13 mouse cellular contexts compared by ENCODE assay signal in genomic region chr10:95074959-95075590, GRCm38 (mm10).
DNase-seq lines count a peak whose midpoint lies in the region; ATAC-seq lines count a peak whose summit lies in the region.
"Had no signal": no experiment of that assay in that cellular context is flagged by ENCODE, and none has a peak within 500 bp of the region (broad histone marks: within the 10 kb centered on the region; RNA-seq: fewer than 3 reads in every experiment).

No protein-coding gene starts in this region.

- H3K9me3 ChIP-seq in hindbrain, embryonic 13.5 days, result no peaks in the 10 kb centered on the region
- H3K9me3 ChIP-seq: forebrain, embryonic 12.5 days; hindbrain, embryonic 15.5 days; neural tube, embryonic 15.5 days had no signal

- DNase-seq in frontal cortex, postnatal 36 days (ENCODE audit: low spot score in 2 of 2), result peak; percentile 17 to 49
- no peak for DNase-seq in frontal cortex, postnatal 14 days (ENCODE audit: low spot score in 2 of 2)
- peak; percentile 33 for DNase-seq in 3T3-L1 (ENCODE audit: low read depth, low spot score)
- peak; percentile 85 for DNase-seq in brain, adult 2 months (ENCODE audit: low read depth, low spot score)
- DNase-seq in lung, postnatal 14 days, result peak; percentile 44
- DNase-seq in kidney, adult 9 months, result no peak
- DNase-seq in gastrocnemius, postnatal 10 days, result no peak
- DNase-seq: cerebellum, postnatal 36 days; kidney, postnatal 4 days had no signal

- no peak overlapping the region for H3K4me3 ChIP-seq in hindbrain, embryonic 13.5 days
- H3K4me3 ChIP-seq: forebrain, embryonic 12.5 days; hindbrain, embryonic 15.5 days; neural tube, embryonic 15.5 days had no signal

- WGBS in hindbrain, embryonic 13.5 days, result 71% methylated on average over 5 of the region's 5 CpGs

- no peaks in the 10 kb centered on the region for H3K27me3 ChIP-seq in hindbrain, embryonic 13.5 days
- H3K27me3 ChIP-seq: forebrain, embryonic 12.5 days; hindbrain, embryonic 15.5 days; neural tube, embryonic 15.5 days had no signal

- H3K9ac ChIP-seq in hindbrain, embryonic 13.5 days, result no peak overlapping the region
- H3K9ac ChIP-seq: forebrain, embryonic 12.5 days; hindbrain, embryonic 15.5 days; neural tube, embryonic 15.5 days had no signal

- ATAC-seq in hindbrain, embryonic 13.5 days (ENCODE audit: low FRiP score), result no peak

- H3K27ac ChIP-seq in hindbrain, embryonic 13.5 days, result no peak overlapping the region
- H3K27ac ChIP-seq: forebrain, embryonic 12.5 days; hindbrain, embryonic 15.5 days; neural tube, embryonic 15.5 days had no signal

- H3K4me2 ChIP-seq in hindbrain, embryonic 13.5 days, result no peak overlapping the region
- H3K4me2 ChIP-seq: forebrain, embryonic 12.5 days; hindbrain, embryonic 15.5 days; neural tube, embryonic 15.5 days had no signal

- peaks cover 8% of the 10 kb centered on the region for H3K4me1 ChIP-seq in hindbrain, embryonic 13.5 days (replicated peaks)
- H3K4me1 ChIP-seq: hindbrain, embryonic 15.5 days had no signal

- no peaks in the 10 kb centered on the region for H3K36me3 ChIP-seq in hindbrain, embryonic 13.5 days
- H3K36me3 ChIP-seq: forebrain, embryonic 12.5 days; hindbrain, embryonic 15.5 days; neural tube, embryonic 15.5 days had no signal

Comparison
In these comparisons a context has a peak if more than half of its experiments do, and no peak if none do; other contexts are left out.
1. DNase-seq: peak in frontal cortex, postnatal 36 days (2 of 2), 3T3-L1 (single experiment), brain, adult 2 months (single experiment) and lung, postnatal 14 days (single experiment); none in frontal cortex, postnatal 14 days (0 of 2), kidney, adult 9 months (single experiment) and gastrocnemius, postnatal 10 days (single experiment).